Mouse (Mus musculus) liver, adult 2 months (tissue): ENCODE data around the gene Akap5.

Experiments
- CTCF ChIP-seq: fragments of 200-500 bp; IDR thresholded peaks from 2 replicates; pipeline ENCODE4 v1.5.1; 2011; ENCODE audit warnings: low read depth, low read length, control low read depth
- POLR2A ChIP-seq: fragments of 200-500 bp; IDR thresholded peaks from 2 replicates; pipeline ENCODE4 v1.6.1; 2011; ENCODE audit warnings: low read length, control low read depth; ENCODE audit not compliant: insufficient read depth; ENCODE audit errors: extremely low read depth

GRCm38 (mm10) chr12:76306852-76307561 lies 17.7 kb upstream of the Akap5 start:
- TF ChIP-seq CTCF: no peak
- no peak for TF ChIP-seq POLR2A
